13 mouse cellular contexts compared by ENCODE assay signal in the genomic region with DNA sequence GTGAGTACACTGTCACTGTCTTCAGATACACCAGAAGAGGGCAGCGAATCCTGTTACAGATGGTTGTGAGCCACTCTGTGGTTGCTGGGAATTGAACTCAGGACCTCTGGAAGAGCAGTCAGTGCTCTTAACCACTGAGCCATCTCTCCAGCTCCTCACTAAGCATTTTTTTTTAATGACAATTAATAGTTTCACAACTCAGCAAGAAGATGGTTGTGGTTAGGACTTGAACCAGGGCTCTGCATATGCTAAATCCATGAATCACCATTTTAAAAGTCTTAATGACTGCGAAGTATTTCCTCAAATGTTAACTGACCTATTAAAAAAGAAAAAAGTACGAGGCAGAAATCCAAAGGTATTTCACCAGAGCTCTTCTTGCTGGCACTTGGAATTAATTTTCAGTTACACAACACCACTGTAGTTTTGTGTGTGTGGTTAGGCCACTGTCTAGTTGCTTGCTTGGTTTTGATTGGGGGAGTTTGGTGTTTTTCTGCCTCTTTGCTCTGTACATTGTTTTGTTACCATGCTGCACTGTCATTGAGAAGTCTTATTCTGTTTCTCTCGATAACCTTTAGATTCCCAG. TPM values are rescaled to one million over a fixed set of nuclear protein-coding genes. Genes with fewer than 3 reads are reported as not detected.
DNase-seq lines count a peak whose midpoint lies in the region; ATAC-seq and TF ChIP-seq lines count a peak whose summit lies in the region.
"Had no signal": no experiment of that assay in that cellular context is flagged by ENCODE, and none has a peak within 500 bp of the region (broad histone marks: within the 10 kb centered on the region; RNA-seq: fewer than 3 reads in every experiment).

No protein-coding gene starts in this region.

- WGBS in heart, embryonic 16.5 days: 86% methylated on average over 4 of the region's 4 CpGs
- 89% methylated on average over 4 of the region's 4 CpGs for WGBS in heart, embryonic 12.5 days
- WGBS in liver, embryonic 11.5 days: 92% methylated on average over 4 of the region's 4 CpGs

- TF ChIP-seq CTCF in CH12.LX (conservative IDR thresholded peaks at IDR 0.05 in 1 of 2, IDR thresholded peaks at IDR 0.05 in 1 of 2; ENCODE audit: low read depth in 2 of 2, low read length in 2 of 2) (no peak), Patski (IDR thresholded peaks at IDR 0.05) (no peak)

- no peak overlapping the region for H3K9ac ChIP-seq in heart, embryonic 16.5 days (ENCODE audit: low read length)
- H3K9ac ChIP-seq in heart, embryonic 12.5 days: no peak overlapping the region
- peak overlapping the region; percentile 95; the same call in 1 of the 2 replicates for H3K9ac ChIP-seq in CH12.LX (ENCODE audit: insufficient read depth, low read depth)
- peak overlapping the region; percentile 71; the same call in 1 of the 2 replicates for H3K9ac ChIP-seq in liver, embryonic 11.5 days (ENCODE audit: low read depth, low read length)
- H3K9ac ChIP-seq: neural tube, embryonic 12.5 days had no signal

- H3K27ac ChIP-seq in heart, embryonic 16.5 days (ENCODE audit: low read length): peak overlapping the region; percentile 91
- H3K27ac ChIP-seq in heart, embryonic 12.5 days (ENCODE audit: poor library complexity, severe bottlenecking): no peak overlapping the region; the same call in 1 of the 2 replicates
- H3K27ac ChIP-seq in CH12.LX (ENCODE audit: insufficient read depth, low read depth): peak overlapping the region; percentile 96; the same call in 1 of the 2 replicates
- H3K27ac ChIP-seq in liver, embryonic 11.5 days (ENCODE audit: low read depth, low read length): peak overlapping the region; percentile 84

- DNase-seq in CH12.LX (ENCODE audit: extremely low read depth): no peak
- DNase-seq in Patski (ENCODE audit: low read depth, low spot score): peak; percentile 59
- no peak for DNase-seq in liver, embryonic 11.5 days (ENCODE audit: low spot score)
- DNase-seq in urinary bladder, postnatal 25 days (ENCODE audit: low spot score): no peak
- DNase-seq in spleen, adult 12 weeks (ENCODE audit: low spot score): no peak
- DNase-seq in spleen, postnatal 10 days (ENCODE audit: low spot score in 2 of 2): no peak
- DNase-seq: adrenal gland, postnatal 25 days; lung, embryonic 14.5 days; midbrain, embryonic 14.5 days; retina, postnatal 1 day had no signal

- peaks cover 15% of the 10 kb centered on the region for H3K4me1 ChIP-seq in heart, embryonic 16.5 days (ENCODE audit: control insufficient read depth, insufficient read depth, low read length)
- peaks cover 17% of the 10 kb centered on the region for H3K4me1 ChIP-seq in heart, embryonic 12.5 days (replicated peaks)
- peaks cover 33 to 91% of the 10 kb centered on the region in 2 experiments for H3K4me1 ChIP-seq in CH12.LX (ENCODE audit: control insufficient read depth in 1 of 2, insufficient read depth in 2 of 2)
- peaks cover 36% of the 10 kb centered on the region for H3K4me1 ChIP-seq in liver, embryonic 11.5 days (replicated peaks; ENCODE audit: control insufficient read depth, insufficient read depth, low read length)

- peak overlapping the region; percentile 81; the same call in 1 of the 2 replicates for H3K4me2 ChIP-seq in heart, embryonic 16.5 days (ENCODE audit: low read depth, low read length)
- no peak overlapping the region for H3K4me2 ChIP-seq in heart, embryonic 12.5 days
- H3K4me2 ChIP-seq in CH12.LX (ENCODE audit: insufficient read depth, low read depth, poor library complexity, severe bottlenecking): peak overlapping the region; percentile 87
- peak overlapping the region; percentile 84 for H3K4me2 ChIP-seq in liver, embryonic 11.5 days

- H3K4me3 ChIP-seq in heart, embryonic 16.5 days (ENCODE audit: low read length): no peak overlapping the region
- H3K4me3 ChIP-seq in heart, embryonic 12.5 days: no peak overlapping the region
- no peak overlapping the region for H3K4me3 ChIP-seq in CH12.LX (replicated peaks in 1 of 3; ENCODE audit: low read depth in 2 of 3, low read length in 2 of 3, poor library complexity in 1 of 3)
- H3K4me3 ChIP-seq in liver, embryonic 11.5 days (ENCODE audit: low read depth, low read length): no peak overlapping the region
- H3K4me3 ChIP-seq: neural tube, embryonic 12.5 days had no signal

- H3K9me3 ChIP-seq in heart, embryonic 16.5 days (replicated peaks; ENCODE audit: control insufficient read depth, low read length): no peaks in the 10 kb centered on the region
- H3K9me3 ChIP-seq in heart, embryonic 12.5 days (replicated peaks): no peaks in the 10 kb centered on the region
- no peaks in the 10 kb centered on the region for H3K9me3 ChIP-seq in CH12.LX (replicated peaks; ENCODE audit: low read length)
- no peaks in the 10 kb centered on the region for H3K9me3 ChIP-seq in liver, embryonic 11.5 days (ENCODE audit: control insufficient read depth, low read length)
- H3K9me3 ChIP-seq: neural tube, embryonic 12.5 days had no signal

- TF ChIP-seq RAD21 in CH12.LX (IDR thresholded peaks at IDR 0.05; ENCODE audit: low read depth, low read length): no peak

- TF ChIP-seq EP300 in CH12.LX (IDR thresholded peaks at IDR 0.05; ENCODE audit: low read length): no peak

- no peak for ATAC-seq in heart, embryonic 16.5 days (replicated peaks; ENCODE audit: extremely low read depth, insufficient read depth, low FRiP score)
- ATAC-seq in heart, embryonic 12.5 days (ENCODE audit: insufficient number of reproducible peaks, low FRiP score): no peak
- ATAC-seq in Patski: peak; percentile 72
- ATAC-seq in liver, embryonic 11.5 days (replicated peaks; ENCODE audit: low FRiP score): no peak

- POLR2A ChIA-PET in Patski (lab: Charles Lee): no interaction called here

- H3K36me3 ChIP-seq in heart, embryonic 16.5 days (ENCODE audit: control insufficient read depth, insufficient read depth): no peaks in the 10 kb centered on the region
- no peaks in the 10 kb centered on the region for H3K36me3 ChIP-seq in heart, embryonic 12.5 days
- H3K36me3 ChIP-seq in CH12.LX (replicated peaks in 1 of 2; ENCODE audit: control insufficient read depth in 1 of 2, insufficient read depth in 1 of 2, low read length in 1 of 2): peaks cover 0 to 10% of the 10 kb centered on the region in 2 experiments
- no peaks in the 10 kb centered on the region for H3K36me3 ChIP-seq in liver, embryonic 11.5 days (ENCODE audit: control insufficient read depth, insufficient read depth, low read length)
- H3K36me3 ChIP-seq: neural tube, embryonic 12.5 days had no signal

- in situ Hi-C loops in CH12.LX (cut with MboI; ENCODE audit: low pct_ligation_motif_present, low pct_unique_long_range_greater_than_20kb, low sequenced_read_pairs) (no loop called here), Patski (cut with MboI; ENCODE audit: low pct_unique_long_range_greater_than_20kb) (no loop called here)

- no peak for TF ChIP-seq POLR2A in CH12.LX (IDR thresholded peaks at IDR 0.05; ENCODE audit: low read depth, low read length)

- CTCF ChIA-PET in Patski (lab: Charles Lee): interaction anchor here (1.4 kb wide), 1 partner anchor 12 kb away, joined by 3 read pairs; no protein-coding TSS in a partner anchor

- dilution Hi-C loops in CH12.LX (cut with MboI; ENCODE audit: extremely low pct_ligation_motif_present, extremely low pct_unique_long_range_greater_than_20kb, low sequenced_read_pairs): no loop called here

- H3K27me3 ChIP-seq in heart, embryonic 16.5 days (ENCODE audit: control insufficient read depth, insufficient read depth, low read length): no peaks in the 10 kb centered on the region
- H3K27me3 ChIP-seq in heart, embryonic 12.5 days (replicated peaks): no peaks in the 10 kb centered on the region
- H3K27me3 ChIP-seq in CH12.LX (replicated peaks) (no peaks in the 10 kb centered on the region), Patski (no peaks in the 10 kb centered on the region)
- no peaks in the 10 kb centered on the region for H3K27me3 ChIP-seq in liver, embryonic 11.5 days (replicated peaks; ENCODE audit: control insufficient read depth, insufficient read depth, low read length)
- H3K27me3 ChIP-seq: neural tube, embryonic 12.5 days had no signal

- no peaks in the 10 kb centered on the region for H3K79me2 ChIP-seq in CH12.LX (replicated peaks; ENCODE audit: control insufficient read depth, extremely low read depth, insufficient read depth, poor library complexity, severe bottlenecking)

TF ChIP-seq in CH12.LX, 34 proteins besides CTCF, POLR2A, EP300 and RAD21:
- TF ChIP-seq MAX (IDR thresholded peaks at IDR 0.05; ENCODE audit: low read length) (no peak), MYC (IDR thresholded peaks at IDR 0.05; ENCODE audit: low read depth, low read length) (0 out of 2 replicates have a peak, but pooled peaks have one; percentile 6)

RNA-seq across cellular contexts. Expression of gene Scd1, which starts 20.5 kb away (rescaled TPM):
- polyA plus RNA-seq in heart, embryonic 16.5 days (2015; fragmentation: Nextera tagmentation; extraction: Ambion mirVana): 1.1 and 1.2 TPM in 2 replicates
- polyA plus RNA-seq in heart, embryonic 12.5 days (2016; fragmentation: Nextera tagmentation; extraction: Ambion mirVana): 1.1 and 1.2 TPM in 2 replicates
- total RNA-seq in CH12.LX (2012; rRNA removed) (202 and 225 TPM in 2 replicates), CH12.LX (2014; rRNA removed) (240 and 314 TPM in 2 replicates)
- polyA plus RNA-seq in CH12.LX (2012; ENCODE audit: insufficient read length, low read depth) (203 and 244 TPM in 2 replicates), Patski (2021) (2.4 TPM)
- polyA plus RNA-seq in liver, embryonic 11.5 days (2014; fragmentation: Nextera tagmentation; extraction: Ambion mirVana): 11.0 and 12.0 TPM in 2 replicates

RNA-seq across cellular contexts. Expression of gene Scd4, which starts 54.3 kb away (rescaled TPM):
- polyA plus RNA-seq in heart, embryonic 16.5 days (2015; fragmentation: Nextera tagmentation; extraction: Ambion mirVana): 4.4 and 4.8 TPM in 2 replicates
- 0.29 and 0.42 TPM in 2 replicates for polyA plus RNA-seq in heart, embryonic 12.5 days (2016; fragmentation: Nextera tagmentation; extraction: Ambion mirVana)
- total RNA-seq in CH12.LX (2012; rRNA removed) (0.08 TPM in 1 of 2 replicates, not detected in the other), CH12.LX (2014; rRNA removed) (0.18 TPM in 1 of 2 replicates, not detected in the other)
- polyA plus RNA-seq in CH12.LX (2012; ENCODE audit: insufficient read length, low read depth) (0.10 and 0.11 TPM in 2 replicates), Patski (2021) (0.09 TPM)
- polyA plus RNA-seq in liver, embryonic 11.5 days (2014; fragmentation: Nextera tagmentation; extraction: Ambion mirVana): 0.06 and 0.16 TPM in 2 replicates
- polyA plus RNA-seq: lung, embryonic 14.5 days had no signal

Comparison
In these comparisons a context has a peak if more than half of its experiments do, and no peak if none do; other contexts are left out.
1. H3K9ac ChIP-seq: peak in CH12.LX (single experiment) and liver, embryonic 11.5 days (single experiment); none in heart, embryonic 16.5 days (single experiment) and heart, embryonic 12.5 days (single experiment).
2. RNA of gene Scd1, which starts 20.5 kb away (polyA plus RNA-seq): 203 to 244 TPM in CH12.LX; 11.0 to 12.0 TPM in liver, embryonic 11.5 days, 2.4 TPM in Patski (single experiment), 1.1 to 1.2 TPM in heart, embryonic 16.5 days and 1.1 to 1.2 TPM in heart, embryonic 12.5 days; every median in the first group is over 10 times any median in the second.